In genomic region chrX:13655005-13655421, GRCm38 (mm10) we compare ENCODE assay signal across 12 mouse cellular contexts. TPM values are rescaled to one million over a fixed set of nuclear protein-coding genes. Genes with fewer than 3 reads are reported as not detected.
DNase-seq lines count a peak whose midpoint lies in the region; ATAC-seq and TF ChIP-seq lines count a peak whose summit lies in the region.
"Had no signal": no experiment of that assay in that cellular context is flagged by ENCODE, and none has a peak within 500 bp of the region (broad histone marks: within the 10 kb centered on the region; RNA-seq: fewer than 3 reads in every experiment).

No protein-coding gene starts in this region.

- intact Hi-C loops in left cerebral cortex, postnatal 25 days (cut with DNase I) = loop anchor here (5.0 kb wide), 4 partner anchors 138 to 373 kb away; partner anchors contain the start of gene Ddx3x

- no peaks in the 10 kb centered on the region for H3K36me3 ChIP-seq in lung, postnatal 0 days (ENCODE audit: insufficient read depth, low read length)
- no peaks in the 10 kb centered on the region for H3K36me3 ChIP-seq in hindbrain, embryonic 11.5 days (ENCODE audit: control insufficient read depth, insufficient read depth, low read length)
- no peaks in the 10 kb centered on the region for H3K36me3 ChIP-seq in intestine, embryonic 15.5 days
- H3K36me3 ChIP-seq: hindbrain, embryonic 12.5 days; limb, embryonic 13.5 days had no signal

- DNase-seq in frontal cortex, postnatal 36 days (ENCODE audit: low spot score in 2 of 2) = peak; percentile 6 to 37
- DNase-seq in frontal cortex, postnatal 10 days (ENCODE audit: low spot score in 2 of 2) = no peak
- peak; percentile 21 for DNase-seq in lung, postnatal 0 days (ENCODE audit: low spot score)
- DNase-seq in lung, postnatal 14 days = no peak
- DNase-seq in left cerebral cortex, postnatal 25 days (ENCODE audit: low spot score in 2 of 2) = peak; percentile 8 to 78
- DNase-seq in right cerebral cortex, postnatal 25 days = peak; percentile 29
- DNase-seq in hindbrain, embryonic 11.5 days (ENCODE audit: low spot score) = no peak
- DNase-seq: adrenal gland, adult 2 months had no signal

- ATAC-seq in lung, postnatal 0 days = no peak
- no peak for ATAC-seq in hindbrain, embryonic 11.5 days (ENCODE audit: low FRiP score)
- ATAC-seq in intestine, embryonic 15.5 days = no peak

- no peak overlapping the region for H3K9ac ChIP-seq in lung, postnatal 0 days (replicated peaks; ENCODE audit: low read depth)
- no peak overlapping the region for H3K9ac ChIP-seq in hindbrain, embryonic 11.5 days (ENCODE audit: low read depth, low read length)
- H3K9ac ChIP-seq in intestine, embryonic 15.5 days = no peak overlapping the region
- H3K9ac ChIP-seq: hindbrain, embryonic 12.5 days; limb, embryonic 13.5 days had no signal

- H3K27me3 ChIP-seq in lung, postnatal 0 days (replicated peaks; ENCODE audit: insufficient read depth, low read length) = no peaks in the 10 kb centered on the region
- no peaks in the 10 kb centered on the region for H3K27me3 ChIP-seq in hindbrain, embryonic 11.5 days (ENCODE audit: control insufficient read depth, insufficient read depth, low read length)
- H3K27me3 ChIP-seq in intestine, embryonic 15.5 days (replicated peaks) = no peaks in the 10 kb centered on the region
- H3K27me3 ChIP-seq: hindbrain, embryonic 12.5 days; limb, embryonic 13.5 days had no signal

- H3K9me3 ChIP-seq in lung, postnatal 0 days (ENCODE audit: low read length) = no peaks in the 10 kb centered on the region
- no peaks in the 10 kb centered on the region for H3K9me3 ChIP-seq in hindbrain, embryonic 11.5 days (ENCODE audit: control insufficient read depth, low read length)
- no peaks in the 10 kb centered on the region for H3K9me3 ChIP-seq in intestine, embryonic 15.5 days
- H3K9me3 ChIP-seq: hindbrain, embryonic 12.5 days; limb, embryonic 13.5 days had no signal

- H3K27ac ChIP-seq in lung, postnatal 0 days (ENCODE audit: low read length) = no peak overlapping the region
- no peak overlapping the region for H3K27ac ChIP-seq in hindbrain, embryonic 11.5 days (ENCODE audit: low read depth, low read length)
- no peak overlapping the region for H3K27ac ChIP-seq in intestine, embryonic 15.5 days
- H3K27ac ChIP-seq: hindbrain, embryonic 12.5 days had no signal

- WGBS in lung, postnatal 0 days = 91% methylated on average over 3 of the region's 3 CpGs
- 86% methylated on average over 3 of the region's 3 CpGs for WGBS in hindbrain, embryonic 11.5 days
- WGBS in intestine, embryonic 15.5 days = 82% methylated on average over 3 of the region's 3 CpGs

- H3K4me3 ChIP-seq in lung, postnatal 0 days (ENCODE audit: low read depth, low read length) = no peak overlapping the region
- no peak overlapping the region for H3K4me3 ChIP-seq in hindbrain, embryonic 11.5 days (ENCODE audit: low read depth, low read length)
- H3K4me3 ChIP-seq in intestine, embryonic 15.5 days (replicated peaks) = no peak overlapping the region
- H3K4me3 ChIP-seq: hindbrain, embryonic 12.5 days; limb, embryonic 13.5 days had no signal

- H3K4me2 ChIP-seq in lung, postnatal 0 days (replicated peaks; ENCODE audit: low read depth, low read length) = no peak overlapping the region
- H3K4me2 ChIP-seq in hindbrain, embryonic 11.5 days (replicated peaks; ENCODE audit: low read depth, low read length) = no peak overlapping the region
- no peak overlapping the region for H3K4me2 ChIP-seq in intestine, embryonic 15.5 days (replicated peaks)
- H3K4me2 ChIP-seq: hindbrain, embryonic 12.5 days; limb, embryonic 13.5 days had no signal

- no peak for TF ChIP-seq CTCF in lung, postnatal 0 days (IDR thresholded peaks at IDR 0.05)

- TF ChIP-seq EP300 in lung, postnatal 0 days (IDR thresholded peaks at IDR 0.05) = no peak

- no peaks in the 10 kb centered on the region; the same call in 1 of the 2 replicates for H3K4me1 ChIP-seq in lung, postnatal 0 days (ENCODE audit: insufficient read depth, low read depth, low read length)
- H3K4me1 ChIP-seq in hindbrain, embryonic 11.5 days (replicated peaks; ENCODE audit: control insufficient read depth, insufficient read depth, low read length) = no peaks in the 10 kb centered on the region
- H3K4me1 ChIP-seq in intestine, embryonic 15.5 days (replicated peaks) = no peaks in the 10 kb centered on the region
- H3K4me1 ChIP-seq: hindbrain, embryonic 12.5 days had no signal

RNA-seq across cellular contexts. Expression of gene Gpr82, which starts 6.2 kb away (rescaled TPM):
- polyA plus RNA-seq in lung, postnatal 0 days (2015; fragmentation: Nextera tagmentation; extraction: Ambion mirVana) = 0.07 and 0.32 TPM in 2 replicates
- total RNA-seq in left cerebral cortex, postnatal 25 days (2021) = not detected
- 0.45 and 0.57 TPM in 2 replicates for polyA plus RNA-seq in hindbrain, embryonic 11.5 days (2014; fragmentation: Nextera tagmentation; extraction: Ambion mirVana)
- polyA plus RNA-seq in intestine, embryonic 15.5 days (2015; fragmentation: Nextera tagmentation; extraction: Ambion mirVana) = 0.18 and 0.25 TPM in 2 replicates
- total RNA-seq: adrenal gland, adult 2 months had no signal
- polyA plus RNA-seq: adrenal gland, adult 2 months; C2C12 had no signal

RNA-seq across cellular contexts. Expression of gene Gpr34, which starts 23.1 kb away (rescaled TPM):
- polyA plus RNA-seq in lung, postnatal 0 days (2015; fragmentation: Nextera tagmentation; extraction: Ambion mirVana) = 4.3 and 4.4 TPM in 2 replicates
- total RNA-seq in left cerebral cortex, postnatal 25 days (2021) = 10 to 100 TPM; 11.8 to 14.4 TPM
- polyA plus RNA-seq in hindbrain, embryonic 11.5 days (2014; fragmentation: Nextera tagmentation; extraction: Ambion mirVana) = 2.9 and 3.4 TPM in 2 replicates
- 1.9 TPM in 2 replicates for polyA plus RNA-seq in intestine, embryonic 15.5 days (2015; fragmentation: Nextera tagmentation; extraction: Ambion mirVana)
- polyA plus RNA-seq: adrenal gland, adult 2 months had no signal

Comparison
In these comparisons a context has a peak if more than half of its experiments do, and no peak if none do; other contexts are left out.
1. DNase-seq: peak in frontal cortex, postnatal 36 days (2 of 2), lung, postnatal 0 days (single experiment), left cerebral cortex, postnatal 25 days (2 of 2) and right cerebral cortex, postnatal 25 days (single experiment); none in frontal cortex, postnatal 10 days (0 of 2), lung, postnatal 14 days (single experiment) and hindbrain, embryonic 11.5 days (single experiment).